Mouse (Mus musculus): ENCODE measurements around the gene Ubxn6.
"Not testable (repeated sequence)": the region's sequence is repeated elsewhere in the genome, so short reads cannot be mapped to it uniquely, and the experiment has no call there.

The Ubxn6 gene

GRCm38 (mm10) chr17:56074827-56075208 is at the start of gene Ubxn6:
TSS of gene Ubxn6 (minus strand) at chr17:56075028.
- DNase-seq: peak; percentile 97 to 99

- DNase-seq: no peak
Observed at GRCm38 (mm10) chr17:56123681-56124340, 49.0 kb upstream of the Ubxn6 start.

GRCm38 (mm10) chr17:56123161-56123560 is 48.3 kb upstream of the Ubxn6 start:
- DNase-seq: no peak

GRCm38 (mm10) chr17:56121826-56122225 is 47.0 kb upstream of the Ubxn6 start, which contains the start of gene Lrg1:
TSS of gene Lrg1 (minus strand) at chr17:56122001.
- no peak for DNase-seq

GRCm38 (mm10) chr17:56119981-56120880 is 45.4 kb upstream of the Ubxn6 start:
- peak; percentile 56 to 59 for DNase-seq

GRCm38 (mm10) chr17:56119431-56119830 is 44.6 kb upstream of the Ubxn6 start:
- no peak for DNase-seq

- DNase-seq: peak in 1 of 2 experiments; percentile 55
Observed at GRCm38 (mm10) chr17:56117251-56117710, 42.5 kb upstream of the Ubxn6 start, which contains the start of gene Plin5. TSS of gene Plin5 (minus strand) at chr17:56117596.

- no peak for DNase-seq
Observed at GRCm38 (mm10) chr17:56116193-56116592, 41.4 kb upstream of the Ubxn6 start.

GRCm38 (mm10) chr17:56112743-56113142 is 37.9 kb upstream of the Ubxn6 start:
- no peak for DNase-seq

- peak; percentile 69 to 75 for DNase-seq
Observed at GRCm38 (mm10) chr17:56111864-56112263, 37.0 kb upstream of the Ubxn6 start.

- DNase-seq: no peak
Observed at GRCm38 (mm10) chr17:56111021-56111420, 36.2 kb upstream of the Ubxn6 start.

- DNase-seq: no peak
Observed at GRCm38 (mm10) chr17:56110571-56110970, 35.7 kb upstream of the Ubxn6 start.

GRCm38 (mm10) chr17:56109219-56110051 is 34.6 kb upstream of the Ubxn6 start, which contains the start of gene Plin4:
TSS of gene Plin4 (minus strand) at chr17:56109803.
- no peak for DNase-seq

GRCm38 (mm10) chr17:56108334-56109044 is 33.7 kb upstream of the Ubxn6 start:
- DNase-seq: no peak

GRCm38 (mm10) chr17:56107736-56108135 is 32.9 kb upstream of the Ubxn6 start:
- no peak for DNase-seq

GRCm38 (mm10) chr17:56106981-56107380 is 32.2 kb upstream of the Ubxn6 start:
- DNase-seq: no peak

- not testable (repeated sequence) for DNase-seq
Observed at GRCm38 (mm10) chr17:56106436-56106835, 31.6 kb upstream of the Ubxn6 start.

GRCm38 (mm10) chr17:56104821-56105220 is 30.0 kb upstream of the Ubxn6 start:
- not testable (repeated sequence) for DNase-seq

- no peak for DNase-seq
Observed at GRCm38 (mm10) chr17:56103465-56104285, 28.8 kb upstream of the Ubxn6 start.

GRCm38 (mm10) chr17:56102927-56103326 is 28.1 kb upstream of the Ubxn6 start:
- no peak for DNase-seq

GRCm38 (mm10) chr17:56102158-56102557 is 27.3 kb upstream of the Ubxn6 start:
- DNase-seq: no peak

All from cerebellum, postnatal 36 days (tissue).